Mouse (Mus musculus): ENCODE data around the gene Lrrc56. TPM values are rescaled to one million over a fixed set of nuclear protein-coding genes. Genes with fewer than 3 reads are reported as not detected.
"Not testable (repeated sequence)": the region's sequence is repeated elsewhere in the genome, so short reads cannot be mapped to it uniquely, and the experiment has no call there.

Lrrc56 gene
- polyA plus RNA-seq, 1 experiment from 2014 or later = 8.7 TPM

- Histone ChIP-seq H3K27me3 (ENCODE audit: control insufficient read depth, insufficient read depth, low read length) (no peaks in the 10 kb centered on the region), H3K4me3 (ENCODE audit: low read depth, low read length) (peak overlapping the region; percentile 100), H3K27ac (replicated peaks; ENCODE audit: low read depth, low read length) (no peak overlapping the region), H3K4me2 (ENCODE audit: low read depth, low read length) (peak overlapping the region; percentile 89), H3K9me3 (replicated peaks; ENCODE audit: control insufficient read depth, low read length) (no peaks in the 10 kb centered on the region), H3K36me3 (replicated peaks; ENCODE audit: control insufficient read depth, insufficient read depth, low read depth, low read length) (peaks cover 11% of the 10 kb centered on the region), H3K4me1 (ENCODE audit: control insufficient read depth, insufficient read depth, low read length) (no peaks in the 10 kb centered on the region), H3K9ac (replicated peaks; ENCODE audit: low read length) (peak overlapping the region; percentile 98)
- 50% methylated on average over 6 of the region's 6 CpGs for WGBS
- ATAC-seq (replicated peaks; ENCODE audit: insufficient number of reproducible peaks, low FRiP score, low TSS enrichment, low read depth) (no peak), DNase-seq (ENCODE audit: low spot score) (no peak)
Measured at GRCm38 (mm10) chr7:141229702-141230101, 35.7 kb downstream of the Lrrc56 start.

DNA sequence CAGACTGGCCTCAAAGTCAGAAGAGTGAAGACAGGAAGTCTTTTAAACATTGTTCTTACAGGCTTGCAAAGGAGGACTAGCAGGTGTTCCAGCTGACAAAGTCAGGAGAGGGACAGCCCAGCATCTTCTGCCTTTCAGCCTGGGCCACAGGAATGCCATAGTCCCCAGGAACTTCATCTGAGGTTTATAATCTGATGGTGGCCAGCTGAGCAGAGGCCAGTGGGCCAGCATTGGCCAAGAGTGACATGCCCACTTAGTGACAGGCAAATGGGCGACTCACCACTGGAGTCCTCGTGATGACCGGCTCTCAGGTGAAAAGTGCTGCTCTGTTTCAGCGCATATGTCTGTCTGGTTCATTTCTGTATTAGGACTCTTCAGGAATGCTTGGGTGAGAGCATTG, 36.6 kb downstream of the Lrrc56 start:
- Histone ChIP-seq H3K9ac (replicated peaks; ENCODE audit: low read length) (no peak overlapping the region), H3K27me3 (ENCODE audit: control insufficient read depth, insufficient read depth, low read length) (no peaks in the 10 kb centered on the region), H3K36me3 (replicated peaks; ENCODE audit: control insufficient read depth, insufficient read depth, low read depth, low read length) (peaks cover 11% of the 10 kb centered on the region), H3K4me3 (ENCODE audit: low read depth, low read length) (no peak overlapping the region), H3K9me3 (replicated peaks; ENCODE audit: control insufficient read depth, low read length) (no peaks in the 10 kb centered on the region), H3K4me2 (ENCODE audit: low read depth, low read length) (no peak overlapping the region), H3K4me1 (ENCODE audit: control insufficient read depth, insufficient read depth, low read length) (no peaks in the 10 kb centered on the region), H3K27ac (replicated peaks; ENCODE audit: low read depth, low read length) (no peak overlapping the region)
- DNase-seq (ENCODE audit: low spot score) = no peak
- 94% methylated on average over 4 of the region's 4 CpGs for WGBS
- ATAC-seq (replicated peaks; ENCODE audit: insufficient number of reproducible peaks, low FRiP score, low TSS enrichment, low read depth) = no peak

DNA sequence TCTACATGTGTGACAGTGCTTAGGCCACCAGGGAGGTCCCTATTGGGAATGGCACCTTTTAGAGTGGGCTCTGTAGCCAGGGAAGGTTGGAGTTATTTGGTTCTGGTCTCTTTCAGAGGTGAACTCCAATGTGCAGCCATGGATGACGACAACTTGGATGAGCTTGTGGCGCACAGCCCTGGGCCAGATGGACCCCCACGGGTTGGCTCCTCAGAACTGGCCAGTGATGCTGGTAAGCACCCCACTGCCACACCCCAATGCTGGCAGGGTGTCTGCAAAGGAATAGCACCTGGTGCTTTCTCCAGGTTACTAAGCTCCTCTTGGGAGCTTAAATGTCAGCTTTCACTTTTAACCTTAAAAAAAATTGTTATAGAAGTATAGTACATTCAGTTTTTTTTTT, 37.2 kb downstream of the Lrrc56 start:
- H3K4me2 ChIP-seq (ENCODE audit: low read depth, low read length) = no peak overlapping the region
- H3K27me3 ChIP-seq (ENCODE audit: control insufficient read depth, insufficient read depth, low read length) = no peaks in the 10 kb centered on the region
- ATAC-seq (replicated peaks; ENCODE audit: insufficient number of reproducible peaks, low FRiP score, low TSS enrichment, low read depth) = no peak
- no peak overlapping the region for H3K27ac ChIP-seq (replicated peaks; ENCODE audit: low read depth, low read length)
- no peaks in the 10 kb centered on the region for H3K4me1 ChIP-seq (ENCODE audit: control insufficient read depth, insufficient read depth, low read length)
- no peak overlapping the region for H3K9ac ChIP-seq (replicated peaks; ENCODE audit: low read length)
- peaks cover 11% of the 10 kb centered on the region for H3K36me3 ChIP-seq (replicated peaks; ENCODE audit: control insufficient read depth, insufficient read depth, low read depth, low read length)
- no peak overlapping the region for H3K4me3 ChIP-seq (ENCODE audit: low read depth, low read length)
- 86% methylated on average over 3 of the region's 3 CpGs for WGBS
- no peaks in the 10 kb centered on the region for H3K9me3 ChIP-seq (replicated peaks; ENCODE audit: control insufficient read depth, low read length)
- DNase-seq (ENCODE audit: low spot score) = no peak

DNA sequence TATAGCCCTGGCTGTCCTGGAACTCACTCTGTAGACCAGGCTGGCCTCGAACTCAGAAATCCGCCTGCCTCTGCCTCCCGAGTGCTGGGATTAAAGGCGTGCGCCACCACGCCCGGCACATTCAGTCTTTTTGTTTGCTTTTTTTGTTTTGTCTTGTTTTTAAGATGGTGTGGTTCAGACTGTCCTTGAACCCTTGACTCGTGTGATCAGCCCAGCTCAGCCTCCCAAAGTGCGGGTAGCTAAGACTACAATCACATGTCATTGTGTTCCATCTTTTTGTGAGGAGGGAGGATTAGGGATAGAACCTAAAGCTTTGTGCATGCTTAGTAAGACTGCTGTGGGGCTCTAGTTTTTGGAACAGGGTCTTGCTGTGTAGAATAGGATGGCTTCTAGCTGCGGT, 37.6 kb downstream of the Lrrc56 start:
- Histone ChIP-seq H3K9me3 (replicated peaks; ENCODE audit: control insufficient read depth, low read length) (no peaks in the 10 kb centered on the region), H3K4me3 (ENCODE audit: low read depth, low read length) (no peak overlapping the region), H3K9ac (replicated peaks; ENCODE audit: low read length) (no peak overlapping the region), H3K27me3 (ENCODE audit: control insufficient read depth, insufficient read depth, low read length) (no peaks in the 10 kb centered on the region), H3K36me3 (replicated peaks; ENCODE audit: control insufficient read depth, insufficient read depth, low read depth, low read length) (peaks cover 11% of the 10 kb centered on the region), H3K4me2 (ENCODE audit: low read depth, low read length) (no peak overlapping the region), H3K27ac (replicated peaks; ENCODE audit: low read depth, low read length) (no peak overlapping the region), H3K4me1 (ENCODE audit: control insufficient read depth, insufficient read depth, low read length) (no peaks in the 10 kb centered on the region)
- 94% methylated on average over 8 of the region's 10 CpGs for whole genome bisulfite sequencing
- ATAC-seq (replicated peaks; ENCODE audit: insufficient number of reproducible peaks, low FRiP score, low TSS enrichment, low read depth) (no peak), DNase-seq (ENCODE audit: low spot score) (no peak)

DNA sequence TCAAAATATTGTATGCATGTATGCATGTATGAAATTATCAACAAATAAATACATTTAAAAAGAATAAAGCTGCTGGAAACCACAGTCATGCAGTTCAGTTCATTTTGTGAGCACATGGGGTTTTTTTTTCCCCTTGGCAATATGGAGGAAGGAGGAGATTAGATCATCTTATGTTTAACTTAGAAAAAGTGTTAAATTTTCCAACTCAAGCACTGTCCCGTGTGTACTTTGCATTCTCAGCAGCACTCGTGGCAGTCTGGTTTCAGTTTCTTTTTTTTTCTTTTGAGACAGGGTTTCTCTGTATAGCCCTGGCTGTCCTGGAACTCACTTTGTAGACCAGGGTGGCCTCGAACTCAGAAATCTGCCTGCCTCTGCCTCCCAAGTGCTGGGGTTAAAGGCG, 56.5 kb downstream of the Lrrc56 start:
- not testable (repeated sequence) for H3K4me3 ChIP-seq (ENCODE audit: low read depth, low read length); ATAC-seq (replicated peaks; ENCODE audit: insufficient number of reproducible peaks, low FRiP score, low TSS enrichment, low read depth); H3K27ac ChIP-seq (replicated peaks; ENCODE audit: low read depth, low read length); H3K4me1 ChIP-seq (ENCODE audit: control insufficient read depth, insufficient read depth, low read length); H3K9me3 ChIP-seq (replicated peaks; ENCODE audit: control insufficient read depth, low read length); H3K9ac ChIP-seq (replicated peaks; ENCODE audit: low read length); H3K4me2 ChIP-seq (ENCODE audit: low read depth, low read length); DNase-seq (ENCODE audit: low spot score); H3K27me3 ChIP-seq (ENCODE audit: control insufficient read depth, insufficient read depth, low read length)
- H3K36me3 ChIP-seq (replicated peaks; ENCODE audit: control insufficient read depth, insufficient read depth, low read depth, low read length) = peaks cover 16% of the 10 kb centered on the region
- WGBS = 94% methylated on average over 4 of the region's 4 CpGs

- WGBS = 93% methylated on average over 10 of the region's 10 CpGs
- Histone ChIP-seq H3K4me2 (ENCODE audit: low read depth, low read length) (no peak overlapping the region), H3K4me3 (ENCODE audit: low read depth, low read length) (no peak overlapping the region), H3K4me1 (ENCODE audit: control insufficient read depth, insufficient read depth, low read length) (no peaks in the 10 kb centered on the region), H3K36me3 (replicated peaks; ENCODE audit: control insufficient read depth, insufficient read depth, low read depth, low read length) (peaks cover 36% of the 10 kb centered on the region), H3K9ac (replicated peaks; ENCODE audit: low read length) (no peak overlapping the region), H3K27me3 (ENCODE audit: control insufficient read depth, insufficient read depth, low read length) (no peaks in the 10 kb centered on the region), H3K27ac (replicated peaks; ENCODE audit: low read depth, low read length) (no peak overlapping the region), H3K9me3 (replicated peaks; ENCODE audit: control insufficient read depth, low read length) (no peaks in the 10 kb centered on the region)
- DNase-seq (ENCODE audit: low spot score) (no peak), ATAC-seq (replicated peaks; ENCODE audit: insufficient number of reproducible peaks, low FRiP score, low TSS enrichment, low read depth) (no peak)
Measured at GRCm38 (mm10) chr7:141256159-141256558, 62.2 kb downstream of the Lrrc56 start.

MicroRNAs within 50 kb of the gene (microRNA counts, 519-probe panel; counts per million panel counts)
- microRNA mmu-miR-210 = 3,275 counts per million, percentile 44 among the panel's probes with 10 or more counts

Small RNAs within 50 kb of the gene (microRNA-seq; reads per million reads assigned to microRNA genes)
- gene Mir210 (ENCODE audit: borderline number of aligned reads) = 576 reads per million, percentile 65 among the genes with 10 or more reads in this experiment

Other genes with a start within 250 kb of the Lrrc56 start
- 0.38 and 0.78 TPM in 2 replicates for gene Ifitm5, start 243.9 kb upstream of the Lrrc56 start, polyA plus RNA-seq (2014; fragmentation: Nextera tagmentation; extraction: Ambion mirVana)
- not detected in 2 replicates for gene Gm45717, start 238.2 kb upstream of the Lrrc56 start, polyA plus RNA-seq (2014; fragmentation: Nextera tagmentation; extraction: Ambion mirVana)
- gene Ifitm2, start 238.2 kb upstream of the Lrrc56 start, polyA plus RNA-seq (2014; fragmentation: Nextera tagmentation; extraction: Ambion mirVana) = 595 and 632 TPM in 2 replicates
- gene Ifitm1, start 226.9 kb upstream of the Lrrc56 start, polyA plus RNA-seq (2014; fragmentation: Nextera tagmentation; extraction: Ambion mirVana) = 19.9 and 20.1 TPM in 2 replicates
- 29.8 and 36.5 TPM in 2 replicates for gene Ifitm3, start 183.4 kb upstream of the Lrrc56 start, polyA plus RNA-seq (2014; fragmentation: Nextera tagmentation; extraction: Ambion mirVana)
- gene Ifitm6, start 176.2 kb upstream of the Lrrc56 start, polyA plus RNA-seq (2014; fragmentation: Nextera tagmentation; extraction: Ambion mirVana) = not detected in 2 replicates
- not detected in 2 replicates for gene Gm17387, start 165.0 kb upstream of the Lrrc56 start, polyA plus RNA-seq (2014; fragmentation: Nextera tagmentation; extraction: Ambion mirVana)
- 15.8 and 19.4 TPM in 2 replicates for gene B4galnt4, start 133.1 kb upstream of the Lrrc56 start, polyA plus RNA-seq (2014; fragmentation: Nextera tagmentation; extraction: Ambion mirVana)
- gene Pkp3, start 115.9 kb upstream of the Lrrc56 start, polyA plus RNA-seq (2014; fragmentation: Nextera tagmentation; extraction: Ambion mirVana) = 3.1 and 3.5 TPM in 2 replicates
- 1.6 and 1.8 TPM in 2 replicates for gene Sigirr, start 93.6 kb upstream of the Lrrc56 start, polyA plus RNA-seq (2014; fragmentation: Nextera tagmentation; extraction: Ambion mirVana)
- 1.2 and 1.3 TPM in 2 replicates for gene Ano9, start 76.4 kb upstream of the Lrrc56 start, polyA plus RNA-seq (2014; fragmentation: Nextera tagmentation; extraction: Ambion mirVana)
- 67.3 and 69.6 TPM in 2 replicates for gene Ptdss2, start 71.8 kb upstream of the Lrrc56 start, polyA plus RNA-seq (2014; fragmentation: Nextera tagmentation; extraction: Ambion mirVana)
- gene Rnh1, start 21.3 kb upstream of the Lrrc56 start, polyA plus RNA-seq (2014; fragmentation: Nextera tagmentation; extraction: Ambion mirVana) = 82.0 and 93.5 TPM in 2 replicates
- gene Hras, start 152 bp upstream of the Lrrc56 start, polyA plus RNA-seq (2014; fragmentation: Nextera tagmentation; extraction: Ambion mirVana) = 91.4 and 91.7 TPM in 2 replicates
- 2.5 and 2.6 TPM in 2 replicates for gene Lmntd2, start 19.9 kb downstream of the Lrrc56 start, polyA plus RNA-seq (2014; fragmentation: Nextera tagmentation; extraction: Ambion mirVana)
- gene Rassf7, start 21.7 kb downstream of the Lrrc56 start, polyA plus RNA-seq (2014; fragmentation: Nextera tagmentation; extraction: Ambion mirVana) = 33.0 and 34.5 TPM in 2 replicates
- gene Phrf1, start 34.6 kb downstream of the Lrrc56 start, polyA plus RNA-seq (2014; fragmentation: Nextera tagmentation; extraction: Ambion mirVana) = 63.4 and 76.7 TPM in 2 replicates
- gene Irf7, start 72.3 kb downstream of the Lrrc56 start, polyA plus RNA-seq (2014; fragmentation: Nextera tagmentation; extraction: Ambion mirVana) = 0.46 and 0.66 TPM in 2 replicates
- not detected in 2 replicates for gene Cdhr5, start 82.6 kb downstream of the Lrrc56 start, polyA plus RNA-seq (2014; fragmentation: Nextera tagmentation; extraction: Ambion mirVana)
- gene Sct, start 85.0 kb downstream of the Lrrc56 start, polyA plus RNA-seq (2014; fragmentation: Nextera tagmentation; extraction: Ambion mirVana) = 4.5 and 6.7 TPM in 2 replicates
- 0.62 and 0.89 TPM in 2 replicates for gene Drd4, start 97.8 kb downstream of the Lrrc56 start, polyA plus RNA-seq (2014; fragmentation: Nextera tagmentation; extraction: Ambion mirVana)
- 53.9 and 60.8 TPM in 2 replicates for gene Deaf1, start 133.5 kb downstream of the Lrrc56 start, polyA plus RNA-seq (2014; fragmentation: Nextera tagmentation; extraction: Ambion mirVana)
- gene Tmem80, start 133.6 kb downstream of the Lrrc56 start, polyA plus RNA-seq (2014; fragmentation: Nextera tagmentation; extraction: Ambion mirVana) = 24.0 and 26.6 TPM in 2 replicates
- 3.4 and 3.5 TPM in 2 replicates for gene Eps8l2, start 144.7 kb downstream of the Lrrc56 start, polyA plus RNA-seq (2014; fragmentation: Nextera tagmentation; extraction: Ambion mirVana)
- gene Taldo1, start 198.0 kb downstream of the Lrrc56 start, polyA plus RNA-seq (2014; fragmentation: Nextera tagmentation; extraction: Ambion mirVana) = 340 and 364 TPM in 2 replicates
- 44.6 and 51.0 TPM in 2 replicates for gene Gatd1, start 220.0 kb downstream of the Lrrc56 start, polyA plus RNA-seq (2014; fragmentation: Nextera tagmentation; extraction: Ambion mirVana)
- 2.5 and 3.7 TPM in 2 replicates for gene Cend1, start 235.3 kb downstream of the Lrrc56 start, polyA plus RNA-seq (2014; fragmentation: Nextera tagmentation; extraction: Ambion mirVana)
- gene Slc25a22, start 243.7 kb downstream of the Lrrc56 start, polyA plus RNA-seq (2014; fragmentation: Nextera tagmentation; extraction: Ambion mirVana) = 27.4 and 30.4 TPM in 2 replicates
- 9.1 and 10.1 TPM in 2 replicates for gene Pidd1, start 249.9 kb downstream of the Lrrc56 start, polyA plus RNA-seq (2014; fragmentation: Nextera tagmentation; extraction: Ambion mirVana)